7 mouse cellular contexts compared by ENCODE assay signal in the genomic region with DNA sequence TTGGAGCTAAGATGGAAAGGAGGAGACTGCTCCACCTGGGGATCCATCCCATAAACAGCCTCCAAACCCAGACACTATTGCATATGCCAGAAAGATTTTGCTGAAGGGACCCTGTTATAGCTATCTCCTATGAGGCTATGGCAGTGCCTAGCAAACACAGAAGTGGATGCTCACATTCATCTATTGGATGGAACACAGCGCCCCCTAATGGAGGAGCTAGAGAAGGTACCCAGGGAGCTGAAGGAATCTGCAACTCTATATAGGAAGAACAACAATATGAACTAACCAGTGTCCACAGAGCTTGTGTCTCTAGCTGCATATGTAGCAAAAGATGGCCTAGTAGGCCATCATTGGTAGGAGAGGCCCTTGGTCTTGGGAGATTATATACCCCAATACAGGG.
DNase-seq lines count a peak whose midpoint lies in the region; ATAC-seq and TF ChIP-seq lines count a peak whose summit lies in the region.
"Not testable (repeated sequence)": the region's sequence is repeated elsewhere in the genome, so short reads cannot be mapped to it uniquely, and the experiment has no call there.

No protein-coding gene starts in this region.

- H3K4me3 ChIP-seq in MEL (ENCODE audit: control insufficient read depth in 1 of 2, insufficient read depth in 1 of 2, low read depth in 2 of 2, low read length in 2 of 2); forebrain, embryonic 11.5 days (ENCODE audit: low read depth, low read length); intestine, postnatal 0 days (ENCODE audit: low read depth, low read length); liver, embryonic 14.5 days (ENCODE audit: insufficient read depth in 1 of 2, low read depth in 2 of 2, low read length in 2 of 2); midbrain, postnatal 0 days (ENCODE audit: low read depth, low read length): not testable (repeated sequence)

- TF ChIP-seq POLR2A in MEL (IDR thresholded peaks at IDR 0.05; ENCODE audit: control insufficient read depth in 1 of 2, insufficient read depth in 1 of 2, low read depth in 1 of 2, low read length in 2 of 2, poor library complexity in 1 of 2), result not testable (repeated sequence)

- H3K9ac ChIP-seq in MEL (ENCODE audit: control insufficient read depth, low read depth, low read length, poor library complexity, severe bottlenecking); forebrain, embryonic 11.5 days (ENCODE audit: low read length); intestine, postnatal 0 days (ENCODE audit: low read depth, low read length); liver, embryonic 14.5 days (replicated peaks); midbrain, postnatal 0 days (replicated peaks; ENCODE audit: low read length, poor library complexity, severe bottlenecking): not testable (repeated sequence)

- 0% methylated on average over 1 of the region's 1 CpGs for WGBS in forebrain, embryonic 11.5 days
- whole genome bisulfite sequencing in intestine, postnatal 0 days, result 0% methylated on average over 1 of the region's 1 CpGs
- WGBS in liver, embryonic 14.5 days (ENCODE audit: insufficient replicate concordance), result 0% methylated on average over 1 of the region's 1 CpGs
- 0% methylated on average over 1 of the region's 1 CpGs for WGBS in midbrain, postnatal 0 days

- not testable (repeated sequence) for TF ChIP-seq EP300 in MEL (IDR thresholded peaks at IDR 0.05; ENCODE audit: low read depth in 1 of 2, low read length in 2 of 2); liver, embryonic 14.5 days (IDR thresholded peaks at IDR 0.05; ENCODE audit: low read depth)

- not testable (repeated sequence) for H3K4me1 ChIP-seq in MEL (ENCODE audit: control insufficient read depth in 1 of 2, insufficient read depth in 2 of 2, low read length in 2 of 2); forebrain, embryonic 11.5 days (replicated peaks; ENCODE audit: control insufficient read depth, insufficient read depth, low read length); intestine, postnatal 0 days (replicated peaks; ENCODE audit: control insufficient read depth, insufficient read depth, low read length); liver, embryonic 14.5 days (replicated peaks; ENCODE audit: control insufficient read depth in 2 of 2, insufficient read depth in 2 of 2, low read length in 1 of 2); midbrain, postnatal 0 days (ENCODE audit: insufficient read depth, low read length)

- not testable (repeated sequence) for H3K4me2 ChIP-seq in forebrain, embryonic 11.5 days (ENCODE audit: low read depth, low read length, severe bottlenecking); intestine, postnatal 0 days (replicated peaks; ENCODE audit: low read depth); liver, embryonic 14.5 days (ENCODE audit: low read depth); midbrain, postnatal 0 days (ENCODE audit: low read depth, low read length, poor library complexity, severe bottlenecking)

- not testable (repeated sequence) for ATAC-seq in forebrain, embryonic 11.5 days (replicated peaks; ENCODE audit: low FRiP score); intestine, postnatal 0 days; liver, embryonic 14.5 days (ENCODE audit: insufficient read depth); midbrain, postnatal 0 days (ENCODE audit: low FRiP score)

- DNase-seq in MEL (ENCODE audit: low read depth, low spot score), result peak; percentile 69
- DNase-seq in adipocyte (ENCODE audit: low spot score), result peak; percentile 35
- DNase-seq in embryo, embryonic 10 days (ENCODE audit: low spot score), result peak; percentile 70
- DNase-seq in forebrain, embryonic 11.5 days (ENCODE audit: low spot score), result peak; percentile 56
- not testable (repeated sequence) for DNase-seq in liver, embryonic 14.5 days (ENCODE audit: low read depth in 3 of 3, low spot score in 3 of 3); midbrain, postnatal 0 days (ENCODE audit: low spot score)

- H3K36me3 ChIP-seq in MEL (ENCODE audit: control insufficient read depth in 1 of 2, insufficient read depth in 2 of 2, low read length in 2 of 2); forebrain, embryonic 11.5 days (ENCODE audit: control insufficient read depth, insufficient read depth, low read length); intestine, postnatal 0 days (ENCODE audit: control insufficient read depth, insufficient read depth); liver, embryonic 14.5 days (replicated peaks; ENCODE audit: control insufficient read depth, insufficient read depth, low read depth); midbrain, postnatal 0 days (ENCODE audit: insufficient read depth, low read length): not testable (repeated sequence)

- not testable (repeated sequence) for H3K27ac ChIP-seq in MEL (ENCODE audit: control insufficient read depth, low read depth, low read length); forebrain, embryonic 11.5 days (ENCODE audit: low read depth, low read length); intestine, postnatal 0 days (ENCODE audit: low read depth, low read length); liver, embryonic 14.5 days; midbrain, postnatal 0 days (ENCODE audit: low read depth, low read length)

- peak; percentile 17 for TF ChIP-seq RAD21 in MEL (IDR thresholded peaks at IDR 0.05; ENCODE audit: low read depth, low read length)

- H3K79me2 ChIP-seq in MEL (ENCODE audit: control insufficient read depth, insufficient read depth, low read length, poor library complexity), result not testable (repeated sequence)

- H3K9me3 ChIP-seq in MEL (replicated peaks; ENCODE audit: insufficient read depth, low read length); forebrain, embryonic 11.5 days (ENCODE audit: control insufficient read depth, low read length); intestine, postnatal 0 days (ENCODE audit: control insufficient read depth); liver, embryonic 14.5 days (ENCODE audit: control insufficient read depth, low read length); midbrain, postnatal 0 days (ENCODE audit: low read length): not testable (repeated sequence)

- peak in 2 of 3 experiments; percentile 18 to 24; a peak in 3 of 6 replicates for TF ChIP-seq CTCF in MEL (IDR thresholded peaks at IDR 0.05 in 2 of 3, conservative IDR thresholded peaks at IDR 0.05 in 1 of 3; ENCODE audit: control insufficient read depth in 1 of 3, insufficient read depth in 1 of 3, low read depth in 2 of 3, low read length in 3 of 3, poor library complexity in 1 of 3, severe bottlenecking in 1 of 3)
- TF ChIP-seq CTCF in intestine, postnatal 0 days (IDR thresholded peaks at IDR 0.05; ENCODE audit: low read depth), result 0 out of 2 replicates have a peak, but pooled peaks have one; percentile 25
- 0 out of 2 replicates have a peak, but pooled peaks have one; percentile 22 for TF ChIP-seq CTCF in liver, embryonic 14.5 days (IDR thresholded peaks at IDR 0.05; ENCODE audit: low read depth)
- peak; percentile 8; the same call in 1 of the 2 replicates for TF ChIP-seq CTCF in midbrain, postnatal 0 days (IDR thresholded peaks at IDR 0.05)

- not testable (repeated sequence) for H3K27me3 ChIP-seq in MEL (ENCODE audit: control insufficient read depth in 1 of 2, insufficient read depth in 2 of 2, low read length in 2 of 2); forebrain, embryonic 11.5 days (ENCODE audit: control insufficient read depth, insufficient read depth, low read length); intestine, postnatal 0 days (replicated peaks; ENCODE audit: control insufficient read depth, insufficient read depth, low read length); liver, embryonic 14.5 days (ENCODE audit: control insufficient read depth, insufficient read depth, low read length); midbrain, postnatal 0 days (ENCODE audit: insufficient read depth, low read length)
